Mouse (Mus musculus): Measurements from ENCODE around the gene Gm10282.

Gm10282 gene

DNA sequence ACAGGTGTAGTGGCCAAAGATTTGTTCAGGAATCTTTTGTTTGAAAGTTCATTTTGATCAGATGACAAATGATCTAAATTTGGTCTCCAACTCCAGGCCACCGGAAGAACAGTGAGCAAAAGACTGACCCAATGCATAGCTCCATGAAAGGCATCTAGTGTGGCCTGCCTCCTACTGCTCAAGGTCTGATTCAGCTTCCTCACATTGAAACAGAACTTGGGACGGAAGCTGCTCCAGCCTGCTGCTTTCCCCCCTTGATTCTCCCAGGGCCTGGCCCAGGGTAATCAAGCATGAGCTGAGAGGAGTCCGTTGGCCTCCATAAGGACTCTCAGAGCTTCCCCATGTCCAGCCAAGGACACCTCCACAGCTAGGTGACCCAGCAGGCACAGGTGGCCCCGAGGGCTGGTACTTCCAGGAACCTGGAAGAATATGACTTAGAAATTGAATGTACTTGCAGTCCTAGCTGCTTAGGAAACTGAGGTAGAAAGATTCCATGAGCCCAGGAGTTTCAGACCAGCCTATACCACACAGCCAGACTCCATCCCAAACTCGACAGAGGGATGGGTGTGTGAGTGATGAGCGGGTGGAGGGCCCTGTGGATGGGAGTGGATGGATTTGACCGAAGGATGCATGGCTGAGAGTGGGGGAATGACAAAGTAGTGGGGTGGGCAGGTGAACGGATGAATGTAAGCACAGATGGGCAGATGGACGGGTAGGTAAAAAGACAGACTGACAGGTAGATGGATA, 4.2 kb downstream of the Gm10282 start:
- no peak for DNase-seq (ENCODE audit: low read depth in 1 of 2, low spot score in 2 of 2)

DNA sequence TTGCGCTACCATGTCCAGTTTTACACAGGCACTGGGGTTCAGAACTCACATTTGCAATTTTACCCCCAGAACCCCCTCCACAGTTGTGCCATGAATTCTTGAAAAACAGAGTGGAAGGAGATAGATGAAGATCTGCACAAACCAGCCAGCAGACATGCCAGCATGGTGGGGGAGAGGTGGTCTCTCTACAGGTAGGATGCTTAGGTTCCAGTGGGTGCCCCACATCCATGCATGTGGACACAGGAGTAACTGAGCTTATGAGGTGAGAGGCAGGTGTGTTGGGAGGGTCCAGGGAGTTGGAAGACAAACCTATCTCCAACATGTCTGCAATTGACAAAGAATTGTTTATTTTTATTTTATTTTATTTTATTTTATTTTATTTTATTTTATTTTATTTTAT, 6.1 kb downstream of the Gm10282 start:
- DNase-seq (ENCODE audit: low read depth in 1 of 2, low spot score in 2 of 2) = no peak

DNA sequence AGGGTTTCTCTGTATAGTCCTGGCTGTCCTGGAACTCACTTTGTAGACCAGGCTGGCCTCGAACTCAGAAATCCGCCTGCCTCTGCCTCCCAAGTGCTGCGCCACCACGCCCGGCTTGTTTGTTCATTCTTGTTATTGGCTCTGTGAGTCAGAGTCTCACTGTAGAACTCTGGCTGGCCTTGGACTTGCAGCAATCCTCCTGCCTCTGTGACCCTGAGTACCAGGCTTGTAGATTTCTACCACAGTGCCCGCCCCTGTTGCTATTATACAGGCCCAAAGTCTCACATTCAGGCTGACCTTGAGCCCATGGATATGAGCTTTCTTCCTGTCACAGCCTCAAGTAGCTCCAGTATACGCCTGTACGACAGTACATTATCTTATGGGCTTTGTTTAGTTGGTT, 8.5 kb downstream of the Gm10282 start:
- no peak for DNase-seq (ENCODE audit: low read depth in 1 of 2, low spot score in 2 of 2)

DNA sequence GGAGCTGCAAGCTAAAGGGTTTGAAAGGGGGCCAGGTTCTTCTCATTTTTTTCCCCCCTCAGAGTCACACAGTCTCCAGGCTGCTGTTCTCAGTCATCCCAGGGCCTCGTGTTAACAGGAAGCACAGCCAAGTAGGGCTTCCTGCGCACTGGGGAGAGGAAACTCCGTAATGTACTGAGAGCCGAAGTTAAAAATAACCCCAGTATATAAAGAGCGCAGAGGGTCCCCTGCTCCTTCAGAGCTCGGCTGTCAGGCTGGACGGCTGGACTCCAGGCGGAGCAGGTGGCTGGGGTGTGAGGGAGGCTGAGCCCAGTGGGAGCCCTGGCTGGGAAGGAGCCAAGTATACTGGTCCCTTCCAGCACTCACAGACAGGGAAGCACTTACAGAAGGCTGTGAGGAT, 9.4 kb downstream of the Gm10282 start:
- DNase-seq (ENCODE audit: low read depth in 1 of 2, low spot score in 2 of 2) = peak; percentile 48 to 69

DNA sequence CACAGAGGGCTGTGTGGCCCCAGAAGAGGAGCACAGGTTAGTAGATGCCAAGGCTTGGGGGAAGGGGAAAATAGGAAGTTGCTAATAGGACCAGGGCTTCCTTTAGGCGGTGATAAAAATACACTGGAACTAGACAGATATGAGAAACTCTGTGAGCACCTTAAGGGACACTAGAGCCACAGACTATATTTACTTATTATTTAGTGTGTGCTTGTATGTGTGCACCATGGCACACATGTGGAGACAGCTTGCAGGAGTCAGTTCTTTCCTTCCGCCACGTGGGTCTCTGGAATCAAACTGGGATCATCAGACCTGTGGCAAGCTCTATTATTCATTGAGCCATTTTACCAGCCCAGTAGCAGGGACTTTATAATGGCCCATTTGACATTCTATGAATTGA, 9.9 kb downstream of the Gm10282 start:
- DNase-seq (ENCODE audit: low read depth in 1 of 2, low spot score in 2 of 2) = no peak

DNA sequence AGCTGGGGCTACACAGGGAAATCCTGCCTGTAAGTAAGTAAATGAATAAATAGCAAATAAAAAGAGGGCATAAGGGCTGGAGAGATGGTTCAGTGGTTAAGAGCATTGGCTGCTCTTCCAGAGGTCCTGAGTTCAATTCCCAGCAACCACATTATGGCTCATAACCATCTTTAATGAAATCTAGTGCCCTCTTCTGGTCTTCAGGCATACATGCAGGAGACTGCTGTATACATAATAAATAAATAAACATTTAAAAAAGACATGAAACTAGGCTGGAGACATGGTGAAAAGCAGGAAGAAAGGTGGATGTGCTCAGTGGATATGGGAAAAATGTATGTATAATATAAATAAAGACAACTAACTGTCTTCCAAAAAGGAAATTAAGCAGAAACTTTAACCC, 11.8 kb downstream of the Gm10282 start:
- DNase-seq (ENCODE audit: low read depth in 1 of 2, low spot score in 2 of 2) = no peak

DNA sequence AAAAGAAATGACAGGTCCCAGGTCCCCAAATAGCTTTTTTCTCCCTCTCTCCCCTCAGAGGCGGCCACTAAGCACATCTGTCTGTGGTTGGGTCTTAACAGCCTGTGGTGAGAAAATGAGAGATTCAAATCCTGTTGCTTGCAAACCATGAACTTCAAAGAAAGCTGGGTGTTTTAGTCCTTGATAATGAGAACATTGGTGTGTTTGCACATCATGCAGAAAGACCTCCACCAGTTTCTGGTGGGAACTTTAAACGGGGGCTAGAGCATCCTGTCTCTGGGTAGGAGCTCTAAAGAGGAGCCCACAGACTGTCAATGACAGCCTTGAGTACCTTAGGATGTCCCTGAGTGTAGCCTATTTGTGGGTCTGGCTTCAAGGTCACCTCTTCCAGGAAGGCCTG, 14.0 kb downstream of the Gm10282 start:
- DNase-seq (ENCODE audit: low read depth in 1 of 2, low spot score in 2 of 2) = no peak

DNA sequence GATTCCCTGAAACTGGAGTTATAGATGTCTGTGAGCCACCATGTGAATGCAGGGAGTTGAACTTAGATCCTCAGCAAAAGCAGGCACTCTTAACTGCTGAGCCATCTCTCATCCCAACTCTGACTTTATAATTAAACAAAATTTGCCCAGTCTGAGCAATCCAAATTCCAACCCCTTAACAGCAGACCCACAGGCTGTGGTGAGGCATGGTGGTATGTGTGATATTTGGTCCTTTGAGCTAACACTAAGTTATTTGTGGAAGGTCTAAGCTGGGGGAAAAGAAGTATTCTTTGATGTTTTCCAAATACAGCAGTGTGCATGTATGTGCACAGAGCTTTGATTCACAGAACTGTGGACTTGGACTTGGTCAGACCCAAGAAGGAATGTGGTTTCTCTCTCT, 16.0 kb downstream of the Gm10282 start:
- no peak for DNase-seq (ENCODE audit: low read depth in 1 of 2, low spot score in 2 of 2)

DNA sequence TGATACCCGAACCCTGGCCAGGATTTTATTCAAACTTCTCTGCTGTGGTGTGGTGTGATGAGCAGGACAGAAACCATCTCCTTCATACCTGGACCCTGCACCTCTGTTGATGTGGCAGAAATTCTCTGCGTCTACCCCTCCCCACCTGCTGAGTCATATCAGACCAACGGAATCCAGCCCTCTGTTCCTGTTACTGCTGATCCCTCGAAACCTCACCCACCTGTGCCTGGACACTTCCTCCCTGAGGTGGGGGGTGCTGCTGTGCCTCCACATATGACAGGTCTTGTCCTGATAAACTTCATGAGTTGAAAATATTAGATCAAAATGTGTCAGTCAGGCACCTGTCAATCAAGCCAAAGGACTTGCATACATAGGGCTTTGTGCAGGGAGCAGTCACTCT, 19.8 kb downstream of the Gm10282 start:
- DNase-seq (ENCODE audit: low read depth in 1 of 2, low spot score in 2 of 2) = no peak

DNA sequence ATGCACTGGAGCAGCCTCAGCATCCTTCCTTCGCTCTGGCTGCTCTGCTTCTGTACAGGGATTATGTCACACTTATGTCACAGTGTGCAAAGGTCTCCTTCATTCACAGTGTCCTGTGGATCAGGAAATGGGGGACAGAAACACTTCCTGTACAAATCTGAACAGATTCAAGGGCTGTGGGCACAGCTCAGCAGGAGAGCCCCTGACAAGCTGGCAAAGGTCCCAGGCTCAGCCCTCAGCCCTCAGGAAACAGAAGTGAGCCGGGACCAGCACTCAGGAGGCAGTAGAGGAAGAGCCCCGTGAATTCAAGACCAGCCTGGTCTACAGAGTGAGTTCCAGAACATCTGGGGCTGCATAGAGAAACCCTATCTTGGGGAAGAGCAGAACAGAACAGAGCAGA, 23.4 kb downstream of the Gm10282 start:
- DNase-seq (ENCODE audit: low read depth in 1 of 2, low spot score in 2 of 2) = no peak

DNA sequence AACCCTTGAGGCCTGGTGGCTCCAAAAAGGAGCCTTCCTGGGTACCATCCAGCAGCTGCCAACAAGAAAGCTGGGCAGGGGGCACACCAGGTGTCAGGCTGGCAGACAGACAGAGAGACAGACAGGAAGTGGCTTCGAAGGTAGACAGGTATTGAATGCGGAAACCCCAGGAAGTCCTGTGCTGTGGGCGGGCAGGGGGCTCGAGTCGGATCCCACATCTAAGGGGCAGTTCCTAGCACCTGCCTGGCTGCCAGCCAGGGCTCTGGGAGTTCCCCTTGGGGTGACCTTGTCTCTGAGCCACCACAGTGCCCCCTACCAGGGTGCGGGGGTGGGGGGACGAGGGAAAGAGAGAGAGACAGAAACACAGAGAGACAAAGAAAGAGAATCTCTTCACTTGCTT, 25.9 kb downstream of the Gm10282 start:
- DNase-seq (ENCODE audit: low read depth in 1 of 2, low spot score in 2 of 2) = no peak

DNA sequence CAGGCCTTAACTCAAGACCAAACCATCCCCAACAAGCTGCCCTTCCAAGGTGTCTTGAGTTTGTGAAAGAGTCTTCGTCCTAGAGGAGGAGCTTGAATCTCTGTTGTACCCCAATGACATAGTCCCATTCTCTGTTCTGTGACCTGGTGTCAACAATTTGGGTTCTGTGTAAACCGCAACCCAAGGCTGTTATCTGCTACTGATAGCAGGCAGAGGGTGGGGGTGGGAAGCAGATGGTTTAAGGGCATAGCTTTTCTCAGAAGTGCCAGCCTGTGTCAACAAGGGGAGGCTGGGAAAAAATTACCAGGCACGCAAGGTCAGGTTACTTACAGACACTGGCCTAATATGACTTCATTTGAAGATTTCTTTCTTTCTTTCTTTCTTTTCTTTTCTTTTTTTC, 27.8 kb downstream of the Gm10282 start:
- DNase-seq (ENCODE audit: low read depth in 1 of 2, low spot score in 2 of 2) = no peak

DNA sequence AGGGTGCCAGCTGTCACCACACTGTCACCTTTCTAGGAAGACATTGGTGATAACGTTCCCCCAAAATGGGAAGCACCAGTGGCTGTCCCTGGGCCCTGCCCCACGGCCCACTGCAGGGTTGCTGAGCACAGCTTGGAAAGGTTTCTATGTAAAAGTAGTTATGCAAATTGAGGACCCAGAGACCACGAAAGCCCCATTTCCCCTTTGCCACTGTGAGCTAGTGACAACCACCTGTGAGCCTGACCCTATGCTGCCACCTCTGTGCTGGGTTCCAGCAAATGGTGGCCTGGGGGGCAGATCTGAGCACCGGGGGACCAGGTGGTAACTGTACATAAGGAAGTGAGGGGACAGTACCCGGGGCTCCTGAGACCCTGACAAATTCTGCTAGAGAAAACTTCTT, 31.3 kb downstream of the Gm10282 start:
- DNase-seq (ENCODE audit: low read depth in 1 of 2, low spot score in 2 of 2) = no peak

DNA sequence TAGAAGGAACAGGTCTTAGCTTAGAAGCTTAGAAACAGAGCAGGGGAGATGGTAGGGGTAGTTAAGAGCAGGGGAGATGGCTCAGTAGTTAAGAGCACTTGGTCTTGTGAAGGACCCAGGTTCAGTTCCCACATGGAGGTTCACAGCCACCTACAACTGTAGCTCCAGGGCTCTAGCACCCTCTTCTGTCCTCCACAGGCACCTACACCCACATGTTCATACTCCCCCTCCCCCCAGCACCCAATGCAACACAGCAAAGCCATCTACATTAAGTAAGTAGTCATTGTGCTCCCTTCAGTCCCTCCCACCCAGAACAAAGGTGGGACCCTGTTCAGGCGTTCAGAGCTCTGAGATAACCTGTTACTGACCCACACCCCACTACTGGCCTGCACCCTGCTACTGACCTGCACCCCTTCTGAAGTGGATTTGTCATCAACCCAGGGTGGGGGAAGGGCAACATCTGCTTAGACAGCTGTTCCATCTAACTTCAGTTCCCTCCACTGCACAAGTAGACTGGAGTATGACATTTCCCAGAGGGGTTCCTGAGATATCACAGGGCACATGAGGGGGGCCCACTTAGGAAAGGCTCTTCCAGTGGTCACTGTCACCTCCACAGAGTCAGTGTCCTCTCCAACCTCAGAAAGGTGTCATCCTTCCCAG, 31.8 kb downstream of the Gm10282 start:
- DNase-seq (ENCODE audit: low read depth in 1 of 2, low spot score in 2 of 2) = no peak

DNA sequence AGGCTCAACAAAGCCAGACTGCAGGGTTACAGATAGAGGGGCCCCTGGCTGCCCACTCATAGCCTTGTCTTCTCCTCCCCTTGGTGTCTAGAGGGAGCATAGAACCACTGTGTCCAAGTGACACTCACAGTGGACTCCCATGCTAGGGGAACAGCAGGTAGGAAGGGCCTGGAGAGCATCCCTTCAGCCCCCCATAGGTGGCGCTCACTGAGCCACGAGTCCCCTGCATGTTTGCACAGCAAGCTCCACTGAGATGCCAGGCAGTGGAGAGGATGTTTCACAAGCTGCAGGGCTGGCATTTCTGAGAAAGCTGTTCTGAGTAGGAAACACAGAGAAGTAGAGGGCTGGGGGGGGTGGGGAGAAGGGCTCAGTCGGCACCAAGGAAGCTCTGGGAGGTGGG, 32.7 kb downstream of the Gm10282 start:
- DNase-seq (ENCODE audit: low read depth in 1 of 2, low spot score in 2 of 2) = peak; percentile 47 to 64

DNA sequence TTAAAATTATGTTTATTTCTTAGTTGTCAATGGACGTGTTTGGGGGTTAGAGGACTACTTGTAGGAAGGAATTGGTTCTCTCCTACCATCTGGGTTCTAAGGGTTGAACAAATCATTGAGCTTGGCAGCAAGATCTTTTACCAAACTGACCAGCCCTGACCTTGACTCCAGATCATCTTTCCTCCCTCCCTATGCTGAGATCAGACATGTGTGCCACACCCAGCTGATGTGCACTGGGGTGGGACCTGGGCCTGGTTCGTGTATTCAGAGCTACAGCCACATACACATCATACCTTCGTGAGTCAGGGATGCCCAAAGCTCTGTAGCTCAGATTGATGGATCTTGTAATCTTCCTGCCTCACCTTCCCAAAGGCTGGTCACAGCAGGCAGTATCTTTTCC, 33.4 kb downstream of the Gm10282 start:
- DNase-seq (ENCODE audit: low read depth in 1 of 2, low spot score in 2 of 2) = no peak

DNA sequence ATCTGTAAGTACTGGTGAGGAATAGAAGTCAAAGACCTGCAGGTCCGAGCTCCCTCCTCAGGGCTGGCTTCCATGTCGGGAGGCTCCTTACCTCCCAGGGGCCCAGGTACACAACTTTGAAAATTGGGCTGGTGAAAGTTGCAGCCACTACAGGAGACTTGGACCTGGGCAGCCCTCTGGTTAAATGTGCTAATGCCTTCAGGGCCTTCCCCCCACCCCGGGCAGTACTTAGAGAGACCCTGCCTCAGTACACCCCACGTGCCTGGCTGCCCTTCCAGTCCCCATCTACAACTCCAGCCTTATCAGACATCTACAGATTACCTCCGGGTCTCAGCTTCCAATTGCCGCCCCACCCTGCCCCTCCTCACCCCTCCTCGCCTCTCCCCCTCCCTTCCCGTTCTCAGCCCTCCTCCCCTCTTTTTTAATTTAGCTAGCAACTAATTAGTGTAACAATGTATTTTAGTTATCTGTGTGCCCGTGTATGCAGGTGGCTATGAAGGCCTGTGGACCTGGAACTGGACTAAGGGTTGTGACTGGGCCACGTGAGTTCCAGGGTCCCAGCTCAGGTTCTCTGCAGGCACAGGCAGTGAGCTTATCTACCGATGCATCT, 33.9 kb downstream of the Gm10282 start:
- DNase-seq (ENCODE audit: low read depth in 1 of 2, low spot score in 2 of 2) = no peak

DNA sequence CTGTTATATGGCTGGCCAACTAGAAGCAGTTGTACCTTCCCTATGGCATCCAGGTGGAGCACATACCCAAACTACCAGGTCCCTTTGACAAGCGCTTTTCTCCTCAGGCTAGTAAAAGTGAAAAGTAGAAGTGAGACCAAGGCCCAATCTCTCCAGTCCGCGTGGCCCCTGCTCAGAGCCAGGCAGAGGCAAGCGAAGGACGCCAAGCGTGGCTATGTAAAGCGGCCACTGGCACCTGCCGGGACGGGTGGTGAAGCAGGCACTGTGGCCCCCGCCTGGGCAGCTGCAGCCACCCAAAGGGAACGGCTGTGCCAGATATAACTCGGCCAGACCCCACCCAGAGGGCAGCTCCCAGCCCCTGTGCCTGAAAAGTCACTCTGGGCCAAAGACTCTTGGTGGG, 34.5 kb downstream of the Gm10282 start:
- no peak for DNase-seq (ENCODE audit: low read depth in 1 of 2, low spot score in 2 of 2)

DNA sequence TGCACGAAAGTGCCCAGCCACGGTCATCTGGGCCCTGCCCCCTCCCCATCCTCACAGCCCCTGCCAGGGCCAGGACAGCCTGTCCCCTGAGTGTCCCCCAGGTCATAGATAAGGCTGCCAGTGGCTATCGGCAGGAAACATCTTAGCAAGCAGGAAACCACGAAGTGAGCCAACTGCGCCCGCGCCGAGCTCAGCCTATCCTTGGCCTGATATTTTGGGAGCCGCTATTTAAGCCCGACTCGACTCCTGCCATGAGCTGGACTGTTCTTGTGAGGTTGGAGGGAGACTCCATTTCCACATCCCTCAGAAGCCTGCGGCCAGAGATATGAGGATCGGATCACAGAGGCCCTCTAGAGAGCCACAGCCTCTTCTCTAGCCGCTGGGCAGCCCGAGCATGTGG, 36.7 kb downstream of the Gm10282 start:
- peak; percentile 12 to 42 for DNase-seq (ENCODE audit: low read depth in 1 of 2, low spot score in 2 of 2)

DNA sequence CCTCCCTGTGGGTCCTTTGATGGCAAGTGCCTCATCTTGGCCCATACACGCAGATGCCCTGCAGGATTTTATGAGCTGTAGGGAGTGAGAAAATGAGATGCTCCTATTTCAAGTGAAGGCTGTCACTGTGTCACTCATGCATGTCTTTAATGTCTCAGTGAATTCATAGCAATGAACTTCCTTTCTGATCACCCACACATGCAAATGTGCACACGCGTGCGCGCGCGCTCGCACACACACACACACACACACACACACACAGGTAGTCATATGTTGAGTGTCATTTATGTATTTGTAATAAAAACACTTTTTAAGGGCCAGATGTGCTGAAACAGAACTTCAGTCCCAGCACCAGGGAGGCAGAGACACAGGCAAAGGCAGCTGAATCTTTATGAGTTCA, 38.0 kb downstream of the Gm10282 start:
- DNase-seq (ENCODE audit: low read depth in 1 of 2, low spot score in 2 of 2) = no peak

DNA sequence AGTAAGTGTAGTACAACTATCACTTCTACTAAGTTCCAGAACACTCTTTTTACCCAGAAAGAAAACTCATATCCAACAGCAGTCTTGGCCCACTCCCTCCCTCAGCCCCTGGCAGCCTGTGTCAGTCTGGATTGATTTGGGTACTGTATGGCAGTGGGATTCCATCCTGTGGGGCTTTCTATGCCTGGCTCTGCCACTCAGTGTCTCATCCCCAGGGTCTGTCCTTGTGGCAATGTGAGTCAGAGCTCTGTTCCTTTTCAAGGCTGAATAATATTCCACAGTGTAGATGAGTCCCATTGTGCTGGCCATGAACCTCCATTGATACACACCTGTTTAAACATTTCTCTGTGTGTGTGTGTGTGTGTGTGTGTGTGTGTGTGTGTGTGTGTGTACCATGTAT, 38.4 kb downstream of the Gm10282 start:
- no peak for DNase-seq (ENCODE audit: low read depth in 1 of 2, low spot score in 2 of 2)

DNA sequence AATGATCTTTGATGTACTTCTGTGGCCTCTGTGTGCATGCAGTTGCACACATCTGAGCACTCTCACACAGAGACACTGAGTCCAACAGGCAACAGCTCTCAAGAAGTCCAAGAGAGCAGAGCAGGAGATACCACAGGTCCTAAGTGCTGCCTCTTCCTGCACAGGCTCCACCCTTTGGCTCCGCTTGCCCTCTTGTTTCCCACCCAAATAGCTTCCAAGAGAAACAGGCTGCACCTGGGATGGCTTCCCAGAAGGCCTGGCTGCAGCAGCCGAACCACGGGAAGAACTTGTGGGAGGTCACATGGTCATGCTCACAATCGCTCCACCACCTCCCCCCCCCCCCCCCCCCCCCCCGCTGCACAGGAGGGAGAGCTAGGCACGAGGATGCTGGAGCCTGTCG, 39.7 kb downstream of the Gm10282 start:
- no peak for DNase-seq (ENCODE audit: low read depth in 1 of 2, low spot score in 2 of 2)

DNA sequence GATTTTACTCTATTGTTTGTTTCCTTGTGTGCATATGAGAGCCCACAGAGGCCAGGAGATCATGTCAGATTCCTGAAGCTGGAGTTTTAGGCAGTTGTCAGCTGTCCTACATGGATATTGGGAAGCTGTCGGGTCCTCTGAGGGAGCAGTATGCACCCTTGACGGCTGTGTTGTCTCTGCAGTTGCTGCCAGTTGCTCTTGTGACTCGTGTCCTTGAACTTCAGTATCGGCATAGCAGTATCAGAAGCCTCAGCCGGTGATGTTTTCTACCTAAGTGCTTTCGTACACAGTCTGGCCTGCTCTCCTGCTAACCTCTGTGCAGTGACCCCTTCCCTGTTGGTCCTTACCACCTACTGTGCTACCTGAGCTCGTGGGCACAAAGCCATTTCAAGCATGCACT, 41.6 kb downstream of the Gm10282 start:
- DNase-seq (ENCODE audit: low read depth in 1 of 2, low spot score in 2 of 2) = no peak

All from monocyte, adult 2 months (primary cell).